Mouse (Mus musculus) CH12.LX (cell line): ENCODE data around the gene 2210408I21Rik. TPM values are rescaled to one million over a fixed set of nuclear protein-coding genes. Genes with fewer than 3 reads are reported as not detected.

Experiments used
- DNase-seq: peaks from one replicate; pipeline ENCODE4 v3.0.0-alpha.2; 2013; ENCODE audit errors: extremely low read depth
- H3K27ac ChIP-seq: 2 replicates; pipeline ENCODE4 v1.5.1; 2012; ENCODE audit warnings: low read depth, mild to moderate bottlenecking, control low read depth, moderate library complexity; ENCODE audit not compliant: insufficient read depth
- H3K27me3 ChIP-seq: replicated peaks from 2 replicates; pipeline ENCODE3; 2012; ENCODE audit warnings: inconsistent platforms
- H3K36me3 ChIP-seq, 2 experiments: replicated peaks in 1 of 2; 2 replicates each; pipeline versions ENCODE3 to v1.6.1; 2012; ENCODE audit warnings: inconsistent platforms in 1 of 2, low read length in 1 of 2, mild to moderate bottlenecking in 1 of 2, mixed read lengths in 1 of 2, moderate library complexity in 1 of 2; ENCODE audit not compliant: control insufficient read depth in 1 of 2, insufficient read depth in 1 of 2
- H3K4me1 ChIP-seq, 2 experiments: 2 replicates each; pipeline ENCODE4 v1.6.1; 2012; ENCODE audit warnings: inconsistent platforms in 1 of 2, moderate library complexity in 1 of 2; ENCODE audit not compliant: insufficient read depth in 2 of 2, control insufficient read depth in 1 of 2
- H3K4me2 ChIP-seq: 2 replicates; pipeline ENCODE4 v1.6.1; 2012; ENCODE audit warnings: low read depth, mild to moderate bottlenecking, control low read depth; ENCODE audit not compliant: poor library complexity, insufficient read depth, severe bottlenecking
- H3K4me3 ChIP-seq, 3 experiments: fragments of 150-350 bp in 1 of 3; sonication (generic) in 1 of 3; replicated peaks in 1 of 3; 2 replicates each; pipeline versions ENCODE3 to v1.5.1; 2011 to 2012; ENCODE audit warnings: low read depth in 2 of 3, low read length in 2 of 3, mild to moderate bottlenecking in 2 of 3, moderate library complexity in 2 of 3, control low read depth in 1 of 3, improper control_type of control experiment in 1 of 3, inconsistent platforms in 1 of 3, mixed read lengths in 1 of 3; ENCODE audit not compliant: poor library complexity in 1 of 3
- H3K79me2 ChIP-seq: replicated peaks from 2 replicates; pipeline ENCODE4 v1.6.1; 2012; ENCODE audit warnings: mild to moderate bottlenecking, moderate library complexity; ENCODE audit not compliant: control insufficient read depth, poor library complexity, insufficient read depth, severe bottlenecking; ENCODE audit errors: extremely low read depth
- H3K9ac ChIP-seq: 2 replicates; pipeline ENCODE4 v1.6.1; 2012; ENCODE audit warnings: low read depth, mild to moderate bottlenecking, control low read depth, moderate library complexity; ENCODE audit not compliant: insufficient read depth
- H3K9me3 ChIP-seq: replicated peaks from 2 replicates; pipeline ENCODE3; 2012; ENCODE audit warnings: low read length, inconsistent platforms, mixed read lengths
- CHD2 ChIP-seq: IDR thresholded peaks from 2 replicates; pipeline ENCODE4 v1.6.1; 2011; ENCODE audit warnings: low read length, improper control_type of control experiment
- CTCF ChIP-seq, 2 experiments: IDR thresholded peaks in 1 of 2; conservative IDR thresholded peaks in 1 of 2; 2 replicates each; pipeline ENCODE4 v1.5.1; 2011 to 2012; ENCODE audit warnings: low read depth in 2 of 2, low read length in 2 of 2, improper control_type of control experiment in 1 of 2, inconsistent platforms in 1 of 2, mild to moderate bottlenecking in 1 of 2, moderate library complexity in 1 of 2
- E2F4 ChIP-seq: IDR thresholded peaks from 2 replicates; pipeline ENCODE4 v1.6.1; 2011; ENCODE audit warnings: low read depth, low read length, improper control_type of control experiment; ENCODE audit not compliant: insufficient replicate concordance
- ELF1 ChIP-seq: IDR thresholded peaks from 2 replicates; pipeline ENCODE4 v1.6.1; 2014; ENCODE audit warnings: low read depth, mild to moderate bottlenecking, inconsistent platforms, low read length, improper control_type of control experiment
- IRF4 ChIP-seq: IDR thresholded peaks from 2 replicates; pipeline ENCODE4 v1.6.1; 2014; ENCODE audit warnings: low read depth, mild to moderate bottlenecking, inconsistent platforms, low read length, improper control_type of control experiment
- JUND ChIP-seq: conservative IDR thresholded peaks from 2 replicates; pipeline ENCODE4 v1.6.1; 2011; ENCODE audit warnings: low read depth, low read length, improper control_type of control experiment
- KAT2A ChIP-seq: IDR thresholded peaks from 2 replicates; pipeline ENCODE4 v1.6.1; 2012; ENCODE audit warnings: low read length, improper control_type of control experiment, inconsistent platforms; ENCODE audit not compliant: insufficient replicate concordance
- MAFK ChIP-seq: IDR thresholded peaks from 2 replicates; pipeline ENCODE4 v1.6.1; 2011; ENCODE audit warnings: low read length, improper control_type of control experiment; ENCODE audit not compliant: insufficient replicate concordance
- MXI1 ChIP-seq: IDR thresholded peaks from 2 replicates; pipeline ENCODE4 v1.6.1; 2011; ENCODE audit warnings: mild to moderate bottlenecking, low read depth, low read length, improper control_type of control experiment
- MYC ChIP-seq: IDR thresholded peaks from 2 replicates; pipeline ENCODE4 v1.6.1; 2011; ENCODE audit warnings: low read depth, mild to moderate bottlenecking, improper control_type of control experiment, low read length
- PAX5 ChIP-seq: IDR thresholded peaks from 2 replicates; pipeline ENCODE4 v1.6.1; 2012; ENCODE audit warnings: low read length, inconsistent platforms, mixed read lengths
- POLR2AphosphoS2 ChIP-seq: IDR thresholded peaks from 2 replicates; pipeline ENCODE4 v1.6.1; 2011; ENCODE audit warnings: low read depth, low read length, improper control_type of control experiment
- RCOR1 ChIP-seq: conservative IDR thresholded peaks from 2 replicates; pipeline ENCODE4 v1.6.1; 2012; ENCODE audit warnings: low read depth, mild to moderate bottlenecking, inconsistent platforms, low read length, improper control_type of control experiment
- SMC3 ChIP-seq: IDR thresholded peaks from 2 replicates; pipeline ENCODE4 v1.6.1; 2011; ENCODE audit warnings: low read depth, low read length, improper control_type of control experiment
- TBP ChIP-seq: conservative IDR thresholded peaks from 2 replicates; pipeline ENCODE4 v1.6.1; 2011; ENCODE audit warnings: low read depth, low read length, improper control_type of control experiment
- TCF12 ChIP-seq: IDR thresholded peaks from 2 replicates; pipeline ENCODE4 v1.6.1; 2014; ENCODE audit warnings: low read depth, mild to moderate bottlenecking, inconsistent platforms, low read length, improper control_type of control experiment
- UBTF ChIP-seq: IDR thresholded peaks from 2 replicates; pipeline ENCODE4 v1.6.1; 2012; ENCODE audit warnings: low read depth, mild to moderate bottlenecking, inconsistent platforms, low read length, improper control_type of control experiment, moderate library complexity
- USF1 ChIP-seq: IDR thresholded peaks from 2 replicates; pipeline ENCODE4 v1.6.1; 2014; ENCODE audit warnings: low read depth, mild to moderate bottlenecking, inconsistent platforms, low read length, improper control_type of control experiment
- ZC3H11A ChIP-seq: IDR thresholded peaks from 2 replicates; pipeline ENCODE4 v1.6.1; 2012; ENCODE audit warnings: low read depth, mild to moderate bottlenecking, inconsistent platforms, low read length, improper control_type of control experiment
- ZNF384 ChIP-seq: IDR thresholded peaks from 2 replicates; pipeline ENCODE4 v1.6.1; 2012; ENCODE audit warnings: low read depth, low read length, improper control_type of control experiment, inconsistent platforms
- dilution Hi-C: fragments of 300-500 bp; cut with MboI; formaldehyde crosslinking; loops from 2 replicates; pipeline ENCODE4 v1.14.3; 2020; ENCODE audit warnings: low sequenced_read_pairs; ENCODE audit not compliant: extremely low pct_unique_long_range_greater_than_20kb, extremely low pct_ligation_motif_present
- in situ Hi-C: fragments of 300-500 bp; cut with MboI; formaldehyde crosslinking; loops from 3 replicates; pipeline ENCODE4 v1.14.3; 2019; ENCODE audit warnings: low sequenced_read_pairs, low pct_ligation_motif_present, low pct_unique_long_range_greater_than_20kb, mixed read lengths
- polyA plus RNA-seq: library from polyadenylated mRNA; unstranded; fragments of >175 nt; gene quantifications from 2 replicates; pipeline ENCODE4 v1.2.1, GENCODE M21; 2012; ENCODE audit warnings: low read depth; ENCODE audit not compliant: insufficient read length
- total RNA-seq, 2 experiments: library from RNA; depleted of rRNA; stranded (reverse); fragments of 300-350 nt in 1 of 2; fragments of >200 nt in 1 of 2; gene quantifications; 2 replicates each; pipeline ENCODE4 v1.2.3; 2012 to 2014

2210408I21Rik gene
- total and polyA plus RNA-seq, 3 experiments: 5.6 to 14.7 (median 7.7) TPM

GRCm38 (mm10) chr13:77278659-77279413 is 143.5 kb downstream of the 2210408I21Rik start:
- no peak overlapping the region for H3K9ac ChIP-seq
- in situ Hi-C loops: no loop called here
- dilution Hi-C loops: no loop called here

GRCm38 (mm10) chr13:77295519-77295918 is 160.2 kb downstream of the 2210408I21Rik start:
- Histone ChIP-seq H3K79me2 (no peaks in the 10 kb centered on the region), H3K4me3 (no peak overlapping the region), H3K27ac (no peak overlapping the region), H3K27me3 (no peaks in the 10 kb centered on the region), H3K9ac (no peak overlapping the region), H3K4me2 (no peak overlapping the region), H3K9me3 (no peaks in the 10 kb centered on the region), H3K4me1 (no peaks in the 10 kb centered on the region)
- DNase-seq: no peak
- dilution Hi-C loops: no loop called here
- TF ChIP-seq IRF4: no peak
- no peak for TF ChIP-seq RCOR1
- no peak for TF ChIP-seq ELF1
- TF ChIP-seq UBTF: no peak
- no peak for TF ChIP-seq CHD2
- no peak for TF ChIP-seq KAT2A
- TF ChIP-seq, all 38 proteins: peak for 0
- H3K36me3 ChIP-seq: no peaks in the 10 kb centered on the region
- in situ Hi-C loops: no loop called here

More at GRCm38 (mm10) chr13:77278659-77279413, 143.5 kb downstream of the 2210408I21Rik start:
- Histone ChIP-seq H3K4me3 (no peak overlapping the region), H3K4me2 (no peak overlapping the region), H3K27me3 (no peaks in the 10 kb centered on the region), H3K4me1 (no peaks in the 10 kb centered on the region), H3K36me3 (no peaks in the 10 kb centered on the region), H3K27ac (no peak overlapping the region), H3K9me3 (no peaks in the 10 kb centered on the region), H3K79me2 (no peaks in the 10 kb centered on the region)
- no peak for DNase-seq
- no peak for TF ChIP-seq KAT2A

GRCm38 (mm10) chr13:77324101-77324500 is 188.8 kb downstream of the 2210408I21Rik start:
- Histone ChIP-seq H3K4me3 (no peak overlapping the region), H3K4me1 (peaks cover 0 to 7% of the 10 kb centered on the region in 2 experiments; a peak in 1 of 4 replicates), H3K4me2 (no peak overlapping the region), H3K27me3 (no peaks in the 10 kb centered on the region), H3K27ac (no peak overlapping the region), H3K9ac (no peak overlapping the region), H3K79me2 (no peaks in the 10 kb centered on the region), H3K9me3 (no peaks in the 10 kb centered on the region), H3K36me3 (no peaks in the 10 kb centered on the region)
- dilution Hi-C loops: no loop called here
- DNase-seq: no peak
- in situ Hi-C loops: no loop called here
- TF ChIP-seq MAFK: no peak
- no peak for TF ChIP-seq UBTF
- TF ChIP-seq TBP: no peak
- no peak for TF ChIP-seq E2F4
- no peak for TF ChIP-seq PAX5
- no peak for TF ChIP-seq USF1
- TF ChIP-seq ZC3H11A: no peak
- no peak for TF ChIP-seq POLR2AphosphoS2
- TF ChIP-seq MYC: no peak
- TF ChIP-seq TCF12: no peak
- TF ChIP-seq SMC3: no peak
- no peak for TF ChIP-seq CTCF (conservative IDR thresholded peaks at IDR 0.05 in 1 of 2, IDR thresholded peaks at IDR 0.05 in 1 of 2; ENCODE audit: low read depth in 2 of 2, low read length in 2 of 2)
- TF ChIP-seq KAT2A: no peak
- no peak for TF ChIP-seq ZNF384
- TF ChIP-seq MXI1: no peak
- no peak for TF ChIP-seq JUND
